Mouse (Mus musculus) G1E (cell line): ENCODE data around the gene Cacng4. TPM values are rescaled to one million over a fixed set of nuclear protein-coding genes. Genes with fewer than 3 reads are reported as not detected.

ENCODE experiments used
- ATAC-seq: 2 replicates; pipeline ENCODE4 v1.8.0; 2016; ENCODE audit warnings: mild to moderate bottlenecking; ENCODE audit not compliant: insufficient number of reproducible peaks, poor library complexity, low FRiP score, severe bottlenecking; ENCODE audit errors: extremely low read depth
- DNase-seq: peaks from one replicate; pipeline ENCODE4 v3.0.0; 2012; ENCODE audit warnings: low spot score
- H3K27me3 ChIP-seq: 2 replicates; pipeline ENCODE4 v1.6.1; 2012; ENCODE audit warnings: mild to moderate bottlenecking, low read length, inconsistent platforms; ENCODE audit not compliant: insufficient read depth
- H3K36me3 ChIP-seq: replicated peaks from 2 replicates; pipeline ENCODE3; 2012; ENCODE audit warnings: mild to moderate bottlenecking, inconsistent platforms
- H3K4me1 ChIP-seq: 2 replicates; pipeline ENCODE4 v1.6.1; 2012; ENCODE audit warnings: low read depth, low read length, inconsistent platforms, mixed read lengths; ENCODE audit not compliant: insufficient read depth
- H3K4me3 ChIP-seq: 2 replicates; pipeline ENCODE4 v1.5.1; 2012; ENCODE audit warnings: low read depth, mild to moderate bottlenecking, inconsistent platforms, low read length, moderate library complexity, mixed read lengths
- H3K9me3 ChIP-seq: replicated peaks from 2 replicates; pipeline ENCODE4 v1.6.1; 2012; ENCODE audit warnings: inconsistent platforms
- CTCF ChIP-seq: IDR thresholded peaks from 2 replicates; pipeline ENCODE4 v1.5.1; 2012; ENCODE audit warnings: low read depth, low read length, inconsistent platforms, mixed read lengths
- GATA1 ChIP-seq: IDR thresholded peaks from 2 replicates; pipeline ENCODE4 v1.6.1; 2012; ENCODE audit warnings: borderline replicate concordance, low read length, inconsistent platforms, mixed read lengths
- GATA2 ChIP-seq: IDR thresholded peaks from 2 replicates; pipeline ENCODE4 v1.6.1; 2012; ENCODE audit warnings: low read depth, low read length, inconsistent platforms, borderline replicate concordance
- POLR2AphosphoS5 ChIP-seq: IDR thresholded peaks from 2 replicates; pipeline ENCODE4 v1.6.1; 2012; ENCODE audit warnings: low read depth, low read length, inconsistent platforms; ENCODE audit not compliant: insufficient replicate concordance
- TAL1 ChIP-seq: conservative IDR thresholded peaks from 2 replicates; pipeline ENCODE4 v1.6.1; 2012; ENCODE audit warnings: low read depth, low read length, inconsistent platforms, mixed read lengths
- polyA plus RNA-seq: library from polyadenylated mRNA; stranded (reverse); fragments of >175 nt; gene quantifications from 2 replicates; pipeline ENCODE4 v1.2.3, GENCODE M21; 2012
- total RNA-seq, 2 experiments: library from RNA; stranded (forward) in 1 of 2; stranded (reverse) in 1 of 2; fragments of 200-1000 nt in 1 of 2; fragments of >200 nt in 1 of 2; fragmentation: Nextera tagmentation in 1 of 2; gene quantifications; 2 replicates each; pipeline ENCODE4 v1.2.3; 2014 to 2017

Gene Cacng4
- total and polyA plus RNA-seq, 3 experiments = 0.11 TPM; not detected in 2

DNA sequence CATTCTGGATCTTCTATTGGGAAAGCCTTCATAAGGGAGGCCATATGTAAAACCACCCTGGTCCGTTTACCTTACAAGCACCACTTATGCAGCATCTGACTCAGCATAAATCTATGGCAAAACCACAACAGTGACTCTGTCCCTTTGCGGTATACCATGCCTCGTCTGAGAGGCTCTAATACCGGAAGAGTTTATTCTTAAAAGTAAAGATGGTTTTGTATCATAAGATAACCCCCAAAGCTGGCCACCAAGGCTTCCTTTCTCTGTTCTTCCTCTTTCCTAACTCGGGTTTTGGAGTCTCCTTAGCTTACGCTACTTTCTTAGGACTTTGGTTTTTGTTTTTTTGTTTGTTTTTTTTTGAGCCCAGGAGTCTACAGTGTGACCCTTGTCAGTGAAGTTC is 101.0 kb downstream of the Cacng4 start:
- ATAC-seq (peak; percentile 97), DNase-seq (peak; percentile 64)
- Histone ChIP-seq H3K27me3 (no peaks in the 10 kb centered on the region), H3K4me1 (peaks cover 56% of the 10 kb centered on the region), H3K4me3 (no peak overlapping the region), H3K9me3 (peaks cover 4% of the 10 kb centered on the region; the same call in 1 of the 2 replicates), H3K36me3 (peaks cover 14% of the 10 kb centered on the region)
- TF ChIP-seq GATA2 (no peak), GATA1 (no peak), TAL1 (0 out of 2 replicates have a peak, but pooled peaks have one; percentile 9), CTCF (no peak)

- Histone ChIP-seq H3K36me3 (peaks cover 25% of the 10 kb centered on the region), H3K4me1 (peaks cover 60% of the 10 kb centered on the region), H3K4me3 (no peak overlapping the region), H3K9me3 (peaks cover under 1% of the 10 kb centered on the region), H3K27me3 (no peaks in the 10 kb centered on the region)
- TF ChIP-seq TAL1 (no peak), GATA1 (no peak)
- DNase-seq = no peak
- no peak for ATAC-seq
Measured at GRCm38 (mm10) chr11:107691569-107691968, 102.8 kb downstream of the Cacng4 start.

- peaks cover 6% of the 10 kb centered on the region for H3K9me3 ChIP-seq
- no peak for TF ChIP-seq CTCF
- no peak for TF ChIP-seq POLR2AphosphoS5
- TF ChIP-seq GATA1 = no peak
- no peak for TF ChIP-seq TAL1
- TF ChIP-seq GATA2 = no peak
- no peaks in the 10 kb centered on the region for H3K27me3 ChIP-seq
- H3K4me3 ChIP-seq = no peak overlapping the region
- ATAC-seq = no peak
- peaks cover 52% of the 10 kb centered on the region for H3K36me3 ChIP-seq
- no peak for DNase-seq
- peaks cover 56% of the 10 kb centered on the region for H3K4me1 ChIP-seq
Measured at GRCm38 (mm10) chr11:107688480-107688879, 105.9 kb downstream of the Cacng4 start.

GRCm38 (mm10) chr11:107686290-107686689 is 108.1 kb downstream of the Cacng4 start:
- peaks cover 62% of the 10 kb centered on the region for H3K4me1 ChIP-seq
- TF ChIP-seq TAL1 (no peak), GATA2 (no peak), POLR2AphosphoS5 (no peak), CTCF (no peak), GATA1 (no peak)
- H3K36me3 ChIP-seq = peaks cover 51% of the 10 kb centered on the region
- no peaks in the 10 kb centered on the region for H3K27me3 ChIP-seq
- no peak overlapping the region; the same call in 1 of the 2 replicates for H3K4me3 ChIP-seq
- peaks cover 6% of the 10 kb centered on the region for H3K9me3 ChIP-seq
- no peak for DNase-seq
- ATAC-seq = no peak

GRCm38 (mm10) chr11:107683544-107684465 is 110.6 kb downstream of the Cacng4 start:
- no peaks in the 10 kb centered on the region for H3K27me3 ChIP-seq
- H3K36me3 ChIP-seq = peaks cover 51% of the 10 kb centered on the region
- no peak overlapping the region; the same call in 1 of the 2 replicates for H3K4me3 ChIP-seq
- H3K9me3 ChIP-seq = peaks cover 6% of the 10 kb centered on the region
- TF ChIP-seq GATA2 = no peak
- TF ChIP-seq GATA1 = no peak
- TF ChIP-seq POLR2AphosphoS5 = no peak
- TF ChIP-seq TAL1 = no peak
- TF ChIP-seq CTCF = no peak
- H3K4me1 ChIP-seq = peaks cover 63% of the 10 kb centered on the region
- ATAC-seq = no peak
- peak; percentile 20 for DNase-seq

DNA sequence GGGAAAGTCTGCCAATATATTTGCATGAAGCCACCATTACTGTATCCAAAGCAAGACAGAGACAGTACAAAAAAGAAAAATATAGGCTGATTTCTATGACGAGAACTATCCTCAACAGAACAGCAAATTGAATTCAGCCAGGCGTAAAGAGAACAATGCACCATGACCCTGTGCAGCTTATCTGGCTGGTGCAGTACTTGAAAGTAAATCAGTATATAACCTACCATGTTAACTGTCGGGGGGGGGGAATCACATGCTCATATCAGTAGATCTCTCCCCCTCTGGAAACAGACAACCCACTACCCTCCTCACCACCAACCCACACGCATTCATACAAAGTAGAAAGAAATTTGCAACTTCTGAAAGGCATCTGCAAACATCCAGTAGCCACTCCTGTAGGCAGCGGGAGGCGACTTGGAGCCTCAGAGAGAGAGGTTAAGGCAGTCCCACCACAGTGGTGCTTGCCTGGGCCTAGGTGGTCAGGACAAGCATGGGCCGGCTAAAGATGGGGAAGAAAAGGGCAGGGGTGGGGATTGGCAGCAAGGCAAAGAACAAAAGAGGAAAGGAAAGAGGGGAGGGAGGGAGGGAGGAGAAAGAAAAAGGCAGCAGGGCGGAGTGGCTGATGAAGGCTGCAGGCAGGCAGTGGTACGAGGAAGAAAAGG is 111.5 kb downstream of the Cacng4 start:
- H3K9me3 ChIP-seq = peaks cover 7% of the 10 kb centered on the region
- no peaks in the 10 kb centered on the region for H3K27me3 ChIP-seq
- DNase-seq (peak; percentile 47), ATAC-seq (peak; percentile 91)
- TF ChIP-seq GATA1 = no peak
- TF ChIP-seq TAL1 = peak; percentile 68
- peaks cover 59% of the 10 kb centered on the region for H3K4me1 ChIP-seq
- H3K4me3 ChIP-seq = peak overlapping the region; percentile 61; the same call in 1 of the 2 replicates
- peaks cover 51% of the 10 kb centered on the region for H3K36me3 ChIP-seq

Other genes with a start within 250 kb of the Cacng4 start
- gene Helz, start 246.6 kb downstream of the Cacng4 start, total RNA-seq (2014; fragmentation: Nextera tagmentation) = 63.5 and 92.8 TPM in 2 replicates
- gene Helz, start 246.6 kb downstream of the Cacng4 start, total RNA-seq (2017) = 21.7 and 23.8 TPM in 2 replicates
- 97.3 and 114 TPM in 2 replicates for gene Helz, start 246.6 kb downstream of the Cacng4 start, polyA plus RNA-seq
- gene Cacng1, start 78.0 kb downstream of the Cacng4 start, total RNA-seq (2014; fragmentation: Nextera tagmentation) = not detected in 2 replicates
- not detected in 2 replicates for gene Cacng1, start 78.0 kb downstream of the Cacng4 start, total RNA-seq (2017)
- gene Cacng1, start 78.0 kb downstream of the Cacng4 start, polyA plus RNA-seq = 0.04 TPM in 1 of 2 replicates, not detected in the other
- not detected in 2 replicates for gene Cacng5, start 120.5 kb upstream of the Cacng4 start, total RNA-seq (2014; fragmentation: Nextera tagmentation)
- 0.06 TPM in 1 of 2 replicates, not detected in the other for gene Cacng5, start 120.5 kb upstream of the Cacng4 start, total RNA-seq (2017)
- gene Cacng5, start 120.5 kb upstream of the Cacng4 start, polyA plus RNA-seq = not detected in 2 replicates